Mouse (Mus musculus) adrenal gland, postnatal 10 days (tissue): Measurements from ENCODE around the gene Ltb. TPM values are rescaled to one million over a fixed set of nuclear protein-coding genes. Genes with fewer than 3 reads are reported as not detected.
A peak's percentile ranks its signal among the peaks of the same experiment; 100 is the strongest.

Experiments
- DNase-seq: peaks from one replicate; pipeline ENCODE4 v3.0.0; 2021; ENCODE audit warnings: mixed read lengths
- total RNA-seq, 2 experiments: library from RNA; stranded (reverse); gene quantifications; 2 replicates each; pipeline ENCODE4 v1.2.3; 2021

Ltb gene
- total RNA-seq, 2 experiments from 2014 or later, result 11.5 to 12.6 TPM

DNA sequence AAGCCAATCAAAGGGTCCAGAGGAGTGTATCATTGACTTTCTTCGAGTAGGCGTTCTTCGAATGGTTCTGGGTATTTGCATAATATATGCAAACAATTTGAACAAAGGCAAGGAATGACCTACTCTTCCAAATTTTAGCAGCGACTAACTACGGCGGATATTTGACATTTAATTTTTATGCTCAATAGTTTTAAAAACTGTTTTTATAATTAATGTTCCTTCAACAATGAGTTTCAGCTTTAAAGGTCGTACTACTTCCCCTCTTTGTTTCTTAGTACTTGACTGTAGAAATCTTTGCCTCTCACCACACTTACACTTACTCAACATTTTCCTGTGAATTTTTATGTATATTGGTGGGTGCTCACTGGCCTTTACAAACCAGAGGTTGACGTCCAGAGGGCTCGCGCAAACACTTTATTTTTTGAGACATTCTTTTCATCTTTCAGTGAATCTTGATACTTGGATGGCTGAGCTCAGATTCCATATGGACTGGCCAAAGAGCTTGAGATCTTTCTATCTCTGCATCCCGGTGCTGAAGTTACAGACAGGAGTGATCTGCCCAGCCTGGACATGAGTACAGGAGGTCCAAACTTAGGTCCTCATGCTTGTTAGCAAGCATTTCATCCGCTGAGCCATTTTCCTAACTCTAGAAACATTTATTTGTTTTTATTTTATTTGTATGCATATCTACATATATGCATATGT lies 28.6 kb upstream of the Ltb start:
- DNase-seq, result no peak

DNA sequence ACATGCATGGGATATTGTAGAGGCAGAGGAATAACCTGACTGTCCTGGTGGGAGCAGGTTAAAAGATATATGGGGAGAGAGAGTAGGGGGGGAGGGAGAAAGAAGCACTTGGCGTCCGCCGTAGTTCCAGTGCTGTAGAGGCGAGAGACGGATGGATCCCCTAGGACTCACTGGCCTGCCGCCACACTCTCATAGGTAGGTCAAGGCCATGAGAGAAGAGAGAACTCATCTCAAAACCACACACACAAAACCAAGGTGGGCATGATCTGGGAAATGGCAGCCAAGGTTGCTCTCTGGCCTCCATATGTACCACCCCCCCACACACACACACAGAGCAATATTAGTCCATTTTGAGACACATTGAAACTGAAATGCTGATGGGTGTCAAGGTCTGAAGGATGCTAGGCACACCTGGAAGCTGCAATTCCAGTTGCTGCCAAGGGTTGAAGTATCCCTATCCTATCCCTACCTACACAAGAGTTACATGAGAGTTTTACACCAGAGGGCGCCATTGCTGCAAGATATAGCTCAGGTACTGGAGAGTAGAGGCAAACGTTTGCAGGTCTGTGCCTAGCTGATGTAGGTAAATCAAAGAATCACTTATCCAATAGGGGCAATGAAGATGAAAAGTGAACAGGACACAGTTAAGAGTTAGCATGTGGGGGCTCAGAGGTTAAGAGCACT lies 27.7 kb upstream of the Ltb start:
- DNase-seq, result peak; percentile 69

- DNase-seq, result no peak
Measured at GRCm38 (mm10) chr17:35167794-35168193, 26.4 kb upstream of the Ltb start.

DNA sequence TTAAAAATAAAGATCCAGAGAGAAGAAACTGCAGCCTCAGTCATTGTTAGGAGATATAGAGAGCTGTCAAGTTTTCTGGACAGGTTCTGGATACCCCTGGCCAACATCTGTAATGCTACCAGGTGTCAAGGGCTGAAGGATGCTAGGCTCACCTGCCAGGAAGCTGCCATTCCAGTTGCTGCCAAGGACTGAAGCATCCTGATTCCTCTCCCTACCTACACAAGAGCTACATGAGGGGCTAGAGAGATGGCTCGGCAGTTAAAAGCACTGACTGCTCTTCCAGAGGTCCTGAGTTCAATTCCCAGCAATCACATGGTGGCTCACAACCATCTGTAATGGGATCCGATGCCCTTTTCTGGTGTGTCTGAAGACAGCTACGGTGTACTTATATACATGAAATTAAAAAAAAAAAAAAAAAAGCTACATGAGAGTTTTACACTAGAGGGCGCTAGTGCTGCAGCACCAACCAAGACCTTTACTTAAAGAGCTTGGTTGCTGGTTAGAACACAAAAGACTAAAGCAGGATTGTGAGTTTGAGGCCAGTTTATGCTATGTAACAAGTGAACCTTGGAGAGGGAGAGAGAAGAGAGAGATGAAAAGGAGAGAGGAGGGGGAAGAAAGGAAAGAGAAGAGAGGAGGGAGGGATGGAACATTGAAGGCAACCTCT lies 25.6 kb upstream of the Ltb start:
- DNase-seq, result no peak

DNA sequence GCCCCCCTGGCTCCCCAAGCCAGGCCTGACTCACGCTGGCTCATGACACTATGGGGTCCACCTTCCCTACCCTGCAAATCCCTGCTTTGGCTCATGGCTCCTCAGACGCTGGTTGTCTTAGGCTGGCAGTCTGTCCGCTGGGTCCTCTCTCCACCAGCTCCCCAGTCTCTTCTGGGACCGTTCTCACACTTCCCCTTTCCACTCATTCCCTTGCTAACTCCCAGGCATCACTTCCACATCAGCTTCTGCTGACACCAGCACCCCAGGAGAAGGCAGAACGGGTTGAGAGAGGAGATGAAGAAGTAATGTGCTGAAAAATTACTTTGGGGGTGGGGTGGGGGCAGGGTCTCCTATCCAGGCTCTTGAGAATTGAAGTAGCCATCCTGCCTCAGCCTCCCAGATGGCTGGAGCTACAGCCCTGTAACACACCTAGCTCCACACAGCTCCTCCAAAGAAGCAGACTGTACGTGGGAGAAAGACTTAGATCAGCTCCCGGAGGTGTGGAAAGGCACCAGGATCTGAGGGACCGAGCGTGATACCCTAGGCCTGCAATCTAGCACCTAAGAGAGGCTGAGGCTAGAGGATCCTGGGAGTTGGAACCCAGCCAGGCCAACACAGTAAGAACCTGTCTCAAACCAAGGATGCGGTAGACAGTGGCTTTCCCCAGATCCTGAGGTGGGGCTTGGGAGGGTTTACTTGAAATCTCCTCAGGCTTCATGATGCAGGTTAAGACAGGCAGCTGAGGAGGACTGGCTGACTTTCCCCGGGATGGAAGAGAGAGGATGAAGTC lies 21.6 kb upstream of the Ltb start:
- DNase-seq, result no peak

GRCm38 (mm10) chr17:35173329-35173728 lies 20.9 kb upstream of the Ltb start:
- no peak for DNase-seq

- no peak for DNase-seq
Measured at GRCm38 (mm10) chr17:35174201-35174977, 19.9 kb upstream of the Ltb start.

DNA sequence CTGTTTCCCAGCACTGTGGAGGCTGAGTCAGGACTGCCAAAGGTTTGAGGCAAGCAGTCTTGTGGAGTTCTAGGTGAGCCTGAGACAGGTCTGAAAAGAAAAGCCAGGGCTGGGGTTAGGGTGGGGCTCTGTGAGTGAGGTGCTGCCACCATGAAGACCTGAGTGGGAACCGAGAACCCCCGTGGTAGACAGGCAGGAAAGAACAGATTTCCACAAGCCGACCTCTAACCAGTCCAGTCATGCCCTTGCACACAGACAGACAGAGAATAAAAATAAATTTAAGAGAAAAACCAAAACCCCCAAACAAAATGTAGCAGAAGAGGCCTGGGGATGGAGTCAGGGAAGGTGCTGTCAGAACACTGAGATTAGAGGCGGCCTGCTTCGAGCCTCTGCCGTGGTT lies 18.9 kb upstream of the Ltb start:
- no peak for DNase-seq

- DNase-seq, result no peak
Measured at GRCm38 (mm10) chr17:35175968-35176367, 18.3 kb upstream of the Ltb start, which contains the start of gene Aif1. Gene Aif1, minus strand, starts transcription at chr17:35176068.

GRCm38 (mm10) chr17:35178528-35178927 lies 15.7 kb upstream of the Ltb start:
- DNase-seq, result peak; percentile 89

DNA sequence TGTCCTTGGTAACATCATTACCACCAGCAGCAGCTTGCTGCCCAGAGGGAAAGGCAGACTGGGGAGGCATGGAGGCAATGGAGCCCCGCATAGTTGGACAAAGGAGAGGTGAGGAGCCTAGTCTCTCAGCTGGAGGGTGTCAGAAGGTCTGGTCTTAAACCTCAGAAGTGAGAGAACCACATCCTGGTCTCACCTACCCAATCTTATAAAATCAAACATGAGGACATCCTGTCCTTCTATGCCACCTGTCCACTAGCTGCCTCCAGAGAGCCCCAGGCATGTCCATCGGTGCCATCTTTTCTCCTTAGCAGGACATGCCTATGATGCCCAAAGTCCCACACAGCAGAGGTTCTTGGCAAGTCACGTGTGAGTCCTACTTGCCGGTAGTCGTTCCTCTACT lies 14.1 kb upstream of the Ltb start:
- no peak for DNase-seq

DNA sequence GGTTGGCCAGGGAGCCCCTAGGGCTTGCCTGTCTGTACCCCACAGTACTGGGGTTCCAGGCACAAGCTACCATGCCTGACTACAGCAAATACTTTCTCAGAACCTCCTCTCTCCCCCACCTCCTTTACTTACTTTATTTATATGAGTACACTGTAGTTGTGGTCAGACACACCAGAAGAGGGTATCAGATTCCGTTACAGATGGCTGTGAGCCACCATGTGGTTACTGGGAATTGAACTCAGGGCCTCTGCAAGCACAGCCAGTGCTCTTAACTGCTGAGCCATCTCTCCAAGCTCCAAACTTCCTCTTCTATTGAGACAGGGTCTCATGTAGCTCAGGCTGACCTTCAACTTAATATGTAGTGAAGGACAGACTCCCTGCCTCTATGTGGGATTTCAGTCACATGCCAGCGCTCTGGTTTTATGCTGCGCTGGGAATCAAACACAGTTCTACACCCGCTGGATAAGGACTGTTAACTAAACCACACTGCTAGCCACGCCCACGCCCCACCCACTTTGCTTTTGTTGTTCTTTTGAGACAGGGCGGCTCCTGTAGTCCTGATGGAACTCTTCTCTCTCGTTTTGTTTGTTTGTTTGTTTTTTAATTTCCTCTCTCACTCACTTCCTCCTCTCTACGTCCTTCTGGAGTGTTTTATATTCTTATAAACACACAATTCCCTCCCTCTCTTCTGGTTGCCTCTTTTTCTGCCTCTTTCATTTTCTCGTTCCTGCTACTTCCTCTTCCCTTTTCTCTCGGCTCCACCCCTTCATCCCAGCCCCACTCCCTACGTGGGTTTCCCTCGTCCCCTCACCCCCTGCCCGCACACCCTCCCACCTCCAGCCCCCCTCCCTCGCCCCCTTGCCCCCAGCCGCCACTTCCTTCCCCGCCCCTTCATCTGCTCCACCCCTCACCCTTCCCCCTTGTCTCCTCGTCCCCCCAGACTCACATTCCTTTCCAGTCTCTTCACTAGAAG lies 8.3 kb upstream of the Ltb start:
- peak; percentile 84 for DNase-seq

DNA sequence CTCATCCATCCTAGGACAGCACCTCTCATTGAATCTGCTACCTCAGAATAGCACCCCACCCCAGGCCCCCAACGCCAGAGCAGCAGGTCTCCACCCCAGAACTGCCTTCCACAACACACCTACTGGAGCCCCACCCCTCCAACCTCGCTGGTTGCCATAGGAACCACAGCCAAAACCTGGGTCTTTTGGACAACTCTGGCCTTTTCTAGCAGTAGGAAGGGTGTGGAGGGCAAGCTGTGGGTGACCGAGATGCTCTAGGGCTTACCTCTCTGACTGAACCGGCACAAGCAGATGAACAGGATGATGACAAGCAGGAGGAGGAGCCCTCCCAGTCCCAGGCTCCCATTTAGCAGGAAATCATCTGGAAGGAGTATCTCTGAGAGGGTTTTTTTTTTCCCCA lies 7.6 kb upstream of the Ltb start:
- DNase-seq, result no peak

DNA sequence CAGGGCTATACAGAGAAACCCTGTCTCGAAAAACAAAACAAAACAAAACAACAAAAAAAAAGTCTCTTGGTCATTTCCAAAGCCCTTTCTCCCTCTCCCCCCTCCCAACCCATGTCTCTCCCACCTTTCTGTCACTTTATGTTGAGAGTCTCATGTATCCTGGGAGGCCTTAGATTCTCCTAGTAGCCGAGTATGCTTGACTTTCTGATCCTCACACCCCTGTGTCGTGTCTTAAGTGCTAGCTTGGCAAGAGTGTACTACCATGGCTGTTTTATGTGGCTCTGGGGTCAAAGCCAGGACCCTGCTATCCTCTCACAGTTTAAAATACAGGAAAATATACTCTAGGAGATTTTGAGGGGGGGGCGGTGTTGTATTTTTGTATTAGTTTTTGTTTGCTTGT lies 6.9 kb upstream of the Ltb start:
- no peak for DNase-seq

DNA sequence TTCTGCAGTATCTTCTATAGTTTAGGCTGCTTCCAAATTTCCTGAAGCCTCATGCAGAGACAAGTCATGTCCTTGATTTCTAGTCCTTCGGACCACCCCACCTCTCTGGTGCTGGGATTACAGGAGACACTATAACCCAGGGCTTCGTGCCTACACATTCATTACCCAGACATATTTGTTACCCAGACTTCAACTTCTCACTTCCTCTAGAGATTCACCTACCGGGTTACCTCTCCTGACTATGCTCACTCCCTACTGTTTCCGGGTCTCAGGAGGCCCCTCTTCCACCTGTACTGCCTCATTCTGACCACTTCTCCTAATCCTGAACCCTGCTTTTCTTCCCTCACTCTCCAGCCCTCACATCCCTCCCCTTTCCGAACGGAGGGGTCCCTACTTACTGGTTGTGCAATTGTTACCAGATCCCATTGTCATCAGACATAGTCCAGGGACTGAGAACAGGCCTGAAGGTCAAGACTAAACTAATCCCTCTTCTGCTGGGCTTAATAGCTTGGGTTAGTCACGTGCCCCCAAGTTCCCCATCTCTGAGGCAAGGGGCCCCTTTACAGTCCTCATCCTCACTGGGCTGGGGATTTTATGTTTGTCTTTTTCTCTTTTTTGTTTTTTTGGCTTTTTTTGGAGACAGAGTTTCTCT lies 6.2 kb upstream of the Ltb start, which contains the start of gene Lst1:
Lst1 (minus strand) TSS at position 481 of the 652 bp plus-strand sequence.
- no peak for DNase-seq

GRCm38 (mm10) chr17:35189186-35189585 lies 5.1 kb upstream of the Ltb start:
- DNase-seq, result no peak

- DNase-seq, result no peak
Measured at GRCm38 (mm10) chr17:35190096-35190495, 4.1 kb upstream of the Ltb start.

- DNase-seq, result no peak
Measured at GRCm38 (mm10) chr17:35191723-35192122, 2.5 kb upstream of the Ltb start.

DNA sequence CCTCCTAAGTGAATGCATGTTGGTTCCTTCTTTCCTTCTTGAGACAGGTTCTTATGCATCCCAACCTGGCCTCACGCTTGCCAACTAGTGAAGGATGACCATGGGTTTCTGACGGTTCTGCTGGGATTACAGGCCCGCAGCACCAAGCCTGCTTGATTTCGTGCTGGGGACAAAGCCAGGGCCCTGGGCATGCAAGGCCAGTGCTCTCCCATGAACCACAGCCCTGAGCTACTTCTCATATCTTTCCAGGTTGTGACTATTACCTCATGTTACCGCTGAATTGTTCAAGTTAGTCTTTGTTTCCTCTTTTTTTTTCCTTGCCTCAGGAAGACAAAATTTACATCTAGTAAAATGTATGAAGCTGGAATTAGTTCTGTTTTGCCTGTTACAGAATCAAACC lies 1.3 kb upstream of the Ltb start:
- peak; percentile 43 for DNase-seq
